Mouse (Mus musculus): ENCODE results near the gene St14. TPM values are rescaled to one million over a fixed set of nuclear protein-coding genes. Genes with fewer than 3 reads are reported as not detected.

St14 gene
- polyA plus RNA-seq, 1 experiment = 2.6 TPM

DNA sequence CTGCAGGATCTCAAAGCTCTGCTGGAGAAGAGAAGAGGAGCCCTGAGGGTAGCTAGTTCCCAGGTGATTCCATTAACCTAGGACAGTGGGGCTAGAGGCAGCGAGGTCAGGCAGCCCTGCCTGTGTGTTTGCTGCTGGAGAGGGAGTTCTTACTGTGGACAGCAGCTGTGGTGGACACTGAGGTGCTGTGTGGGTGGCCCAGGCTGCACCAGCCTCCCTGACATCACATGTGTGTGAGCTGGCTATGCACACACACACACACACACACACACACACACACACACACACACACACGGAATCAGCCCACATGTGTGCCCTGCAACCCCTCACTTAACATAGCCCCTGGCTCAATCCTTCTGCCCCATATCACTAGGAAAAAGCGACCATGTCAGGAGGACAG, 43.5 kb downstream of the St14 start:
- Histone ChIP-seq H3K27me3 (replicated peaks) (peaks cover 58% of the 10 kb centered on the region), H3K36me3 (replicated peaks; ENCODE audit: low read length) (no peaks in the 10 kb centered on the region), H3K9me3 (no peaks in the 10 kb centered on the region), H3K4me3 (replicated peaks) (no peak overlapping the region), H3K4me1 (peaks cover 4% of the 10 kb centered on the region; the same call in 1 of the 2 replicates)
- no peak for TF ChIP-seq FLI1 (IDR thresholded peaks at IDR 0.05; ENCODE audit: low read length)

GRCm38 (mm10) chr9:31087466-31087865, 44.2 kb downstream of the St14 start:
- TF ChIP-seq GATA1 (IDR thresholded peaks at IDR 0.05; ENCODE audit: borderline replicate concordance, low read length) = no peak
- TF ChIP-seq FLI1 (IDR thresholded peaks at IDR 0.05; ENCODE audit: low read length) = no peak
- Histone ChIP-seq H3K4me1 (peaks cover 4% of the 10 kb centered on the region; the same call in 1 of the 2 replicates), H3K4me3 (replicated peaks) (no peak overlapping the region), H3K36me3 (replicated peaks; ENCODE audit: low read length) (no peaks in the 10 kb centered on the region), H3K27me3 (replicated peaks) (peaks cover 59% of the 10 kb centered on the region), H3K9me3 (no peaks in the 10 kb centered on the region)

DNA sequence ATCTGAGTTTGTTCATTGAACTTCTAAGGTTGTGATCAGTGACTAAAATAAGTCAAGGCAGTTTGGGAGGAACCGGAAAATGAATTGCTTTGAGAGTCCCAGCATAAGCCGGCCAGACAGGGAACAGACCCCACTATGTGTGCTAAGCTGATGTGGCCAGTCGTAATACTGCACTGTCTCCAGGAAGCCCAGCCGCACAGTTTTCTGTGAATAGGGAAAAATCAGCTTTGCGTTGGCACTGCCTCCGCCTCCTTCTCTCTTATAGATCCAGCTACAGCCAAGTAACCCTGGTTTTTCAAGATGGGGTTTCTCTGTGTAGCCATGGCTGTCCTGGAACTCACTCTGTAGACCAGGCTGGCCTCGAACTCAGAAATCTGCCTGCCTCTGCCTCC, 44.9 kb downstream of the St14 start:
- no peak overlapping the region for H3K4me3 ChIP-seq (replicated peaks)
- H3K9me3 ChIP-seq = no peaks in the 10 kb centered on the region
- peaks cover 10% of the 10 kb centered on the region for H3K4me1 ChIP-seq
- no peaks in the 10 kb centered on the region for H3K36me3 ChIP-seq (replicated peaks; ENCODE audit: low read length)
- TF ChIP-seq GATA1 (IDR thresholded peaks at IDR 0.05; ENCODE audit: borderline replicate concordance, low read length) = no peak
- TF ChIP-seq FLI1 (IDR thresholded peaks at IDR 0.05; ENCODE audit: low read length) = no peak
- H3K27me3 ChIP-seq (replicated peaks) = peaks cover 61% of the 10 kb centered on the region

GRCm38 (mm10) chr9:31086085-31086753, 45.4 kb downstream of the St14 start:
- Histone ChIP-seq H3K27me3 (replicated peaks) (peaks cover 60% of the 10 kb centered on the region), H3K9me3 (no peaks in the 10 kb centered on the region), H3K4me1 (peaks cover 10% of the 10 kb centered on the region), H3K4me3 (replicated peaks) (peak overlapping the region; percentile 62), H3K36me3 (replicated peaks; ENCODE audit: low read length) (no peaks in the 10 kb centered on the region)
- no peak for TF ChIP-seq FLI1 (IDR thresholded peaks at IDR 0.05; ENCODE audit: low read length)
- no peak for TF ChIP-seq GATA1 (IDR thresholded peaks at IDR 0.05; ENCODE audit: borderline replicate concordance, low read length)

- Histone ChIP-seq H3K36me3 (replicated peaks; ENCODE audit: low read length) (no peaks in the 10 kb centered on the region), H3K9me3 (no peaks in the 10 kb centered on the region), H3K27me3 (replicated peaks) (peaks cover 59% of the 10 kb centered on the region), H3K4me3 (replicated peaks) (no peak overlapping the region), H3K4me1 (peaks cover 10% of the 10 kb centered on the region)
- TF ChIP-seq GATA1 (IDR thresholded peaks at IDR 0.05; ENCODE audit: borderline replicate concordance, low read length) (no peak), FLI1 (IDR thresholded peaks at IDR 0.05; ENCODE audit: low read length) (no peak)
Measured at GRCm38 (mm10) chr9:31085556-31085955, 46.1 kb downstream of the St14 start.

DNA sequence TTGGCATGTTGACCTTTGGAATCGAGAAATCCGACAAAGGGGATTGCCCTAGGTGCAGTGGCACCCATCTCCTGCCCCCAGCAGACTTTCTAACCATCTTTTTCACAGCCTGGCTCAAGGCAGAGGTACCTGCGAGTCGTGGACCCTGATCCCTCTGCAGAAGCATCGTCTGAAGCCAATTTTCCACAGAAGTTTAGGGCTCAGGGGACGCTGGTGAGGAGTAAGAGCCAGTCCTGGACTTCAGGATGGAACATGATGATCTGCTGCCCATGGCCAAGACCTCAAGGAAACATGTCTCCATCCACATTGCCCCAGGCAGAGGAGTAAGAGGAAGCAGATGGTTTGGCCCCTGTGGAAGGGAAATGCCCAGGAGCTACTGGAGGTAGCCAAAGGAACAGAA, 48.9 kb downstream of the St14 start:
- no peak overlapping the region for H3K4me3 ChIP-seq (replicated peaks)
- TF ChIP-seq FLI1 (IDR thresholded peaks at IDR 0.05; ENCODE audit: low read length) = no peak
- TF ChIP-seq GATA1 (IDR thresholded peaks at IDR 0.05; ENCODE audit: borderline replicate concordance, low read length) = no peak
- H3K36me3 ChIP-seq (replicated peaks; ENCODE audit: low read length) = no peaks in the 10 kb centered on the region
- H3K27me3 ChIP-seq (replicated peaks) = peaks cover 54% of the 10 kb centered on the region
- no peaks in the 10 kb centered on the region for H3K9me3 ChIP-seq
- peaks cover 10% of the 10 kb centered on the region for H3K4me1 ChIP-seq

DNA sequence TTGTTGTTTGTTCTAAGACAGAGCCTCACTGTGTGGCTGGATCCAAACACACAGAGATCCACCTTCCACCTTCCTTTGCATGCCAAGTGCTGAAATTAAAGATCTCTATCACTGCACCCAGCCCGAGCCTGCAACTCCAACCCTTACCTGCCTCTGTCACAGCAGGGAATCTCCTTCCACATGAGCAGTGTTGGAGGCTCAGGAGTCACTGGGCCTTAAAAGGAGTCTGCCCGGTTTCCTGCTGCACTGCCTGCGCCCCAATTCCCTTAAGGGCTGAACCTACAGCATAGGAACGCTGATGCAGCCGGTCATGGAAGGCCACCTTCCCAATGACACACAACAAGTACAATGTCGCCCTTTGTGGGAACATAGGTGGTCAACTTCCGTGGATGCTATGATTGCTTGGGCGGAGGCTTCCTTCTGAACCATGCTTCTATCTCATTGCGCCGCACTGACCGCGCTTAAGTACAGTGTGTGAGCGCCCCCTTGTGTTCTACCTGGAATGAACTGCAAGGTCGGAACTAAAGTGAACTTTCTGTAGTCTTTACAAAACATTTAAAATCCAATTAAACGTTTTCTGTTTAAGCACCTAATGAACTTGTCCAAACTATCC, 49.5 kb downstream of the St14 start:
- TF ChIP-seq GATA1 (IDR thresholded peaks at IDR 0.05; ENCODE audit: borderline replicate concordance, low read length) = no peak
- TF ChIP-seq FLI1 (IDR thresholded peaks at IDR 0.05; ENCODE audit: low read length) = no peak
- peak overlapping the region; percentile 70 for H3K4me3 ChIP-seq (replicated peaks)
- no peaks in the 10 kb centered on the region for H3K9me3 ChIP-seq
- H3K4me1 ChIP-seq = peaks cover 10% of the 10 kb centered on the region
- H3K36me3 ChIP-seq (replicated peaks; ENCODE audit: low read length) = no peaks in the 10 kb centered on the region
- H3K27me3 ChIP-seq (replicated peaks) = peaks cover 48% of the 10 kb centered on the region

- H3K9me3 ChIP-seq = no peaks in the 10 kb centered on the region
- H3K4me3 ChIP-seq (replicated peaks) = no peak overlapping the region
- H3K36me3 ChIP-seq (replicated peaks; ENCODE audit: low read length) = no peaks in the 10 kb centered on the region
- peaks cover 5% of the 10 kb centered on the region for H3K4me1 ChIP-seq
- TF ChIP-seq GATA1 (IDR thresholded peaks at IDR 0.05; ENCODE audit: borderline replicate concordance, low read length) (no peak), FLI1 (IDR thresholded peaks at IDR 0.05; ENCODE audit: low read length) (no peak)
- H3K27me3 ChIP-seq (replicated peaks) = peaks cover 41% of the 10 kb centered on the region
Measured at GRCm38 (mm10) chr9:31080726-31081125, 50.9 kb downstream of the St14 start.

DNA sequence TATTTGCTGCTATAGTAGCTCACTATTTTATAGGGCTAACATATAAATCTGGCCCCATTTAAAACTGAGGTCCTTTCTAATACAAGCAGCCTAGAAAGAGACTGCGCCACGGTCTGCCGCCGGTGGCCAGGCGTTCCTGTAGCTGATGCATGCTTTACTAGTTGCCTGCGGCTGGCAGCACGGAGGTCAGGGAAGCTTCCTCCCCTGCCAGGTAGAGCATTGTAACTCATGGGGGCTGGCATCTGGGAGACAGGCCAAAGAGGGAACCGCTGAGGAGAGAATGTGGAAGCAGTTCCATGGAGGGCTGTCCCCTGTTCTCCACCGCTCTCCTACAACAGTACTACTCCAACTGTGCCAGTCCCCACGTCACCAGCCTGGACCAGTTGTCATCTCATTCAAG, 56.8 kb downstream of the St14 start:
- H3K9me3 ChIP-seq = no peaks in the 10 kb centered on the region
- H3K4me3 ChIP-seq (replicated peaks) = no peak overlapping the region
- H3K27me3 ChIP-seq (replicated peaks) = no peaks in the 10 kb centered on the region
- H3K4me1 ChIP-seq = 0 out of 2 replicates have a peak, but pooled peaks cover 4% of the 10 kb centered on the region
- TF ChIP-seq GATA1 (IDR thresholded peaks at IDR 0.05; ENCODE audit: borderline replicate concordance, low read length) = no peak
- no peak for TF ChIP-seq FLI1 (IDR thresholded peaks at IDR 0.05; ENCODE audit: low read length)
- no peaks in the 10 kb centered on the region for H3K36me3 ChIP-seq (replicated peaks; ENCODE audit: low read length)

DNA sequence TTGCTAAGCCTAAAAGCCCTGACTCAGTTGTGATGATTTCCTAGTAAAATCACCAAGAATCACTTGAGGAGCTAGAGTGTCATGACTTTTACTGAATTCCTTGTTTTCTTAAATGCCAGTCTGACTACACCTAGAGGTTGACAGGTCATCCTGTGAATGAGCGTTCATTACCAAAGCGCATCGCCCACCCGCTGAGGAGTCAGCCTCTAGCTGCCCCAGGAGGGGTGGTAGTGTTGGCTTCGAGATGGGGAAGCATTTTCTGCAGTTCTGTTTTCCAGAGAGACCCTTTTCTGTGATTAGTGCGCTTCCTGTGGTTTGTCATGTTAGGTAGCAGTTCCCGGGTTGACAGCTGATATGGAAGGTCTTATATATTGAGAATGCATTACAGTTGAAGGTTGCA, 57.9 kb downstream of the St14 start:
- Histone ChIP-seq H3K36me3 (replicated peaks; ENCODE audit: low read length) (peaks cover 6% of the 10 kb centered on the region), H3K4me3 (replicated peaks) (no peak overlapping the region), H3K27me3 (replicated peaks) (no peaks in the 10 kb centered on the region), H3K9me3 (no peaks in the 10 kb centered on the region), H3K4me1 (0 out of 2 replicates have a peak, but pooled peaks cover 4% of the 10 kb centered on the region)
- TF ChIP-seq GATA1 (IDR thresholded peaks at IDR 0.05; ENCODE audit: borderline replicate concordance, low read length) (no peak), FLI1 (IDR thresholded peaks at IDR 0.05; ENCODE audit: low read length) (no peak)
